Mouse (Mus musculus): ENCODE data around the gene Ctf1.

DNA sequence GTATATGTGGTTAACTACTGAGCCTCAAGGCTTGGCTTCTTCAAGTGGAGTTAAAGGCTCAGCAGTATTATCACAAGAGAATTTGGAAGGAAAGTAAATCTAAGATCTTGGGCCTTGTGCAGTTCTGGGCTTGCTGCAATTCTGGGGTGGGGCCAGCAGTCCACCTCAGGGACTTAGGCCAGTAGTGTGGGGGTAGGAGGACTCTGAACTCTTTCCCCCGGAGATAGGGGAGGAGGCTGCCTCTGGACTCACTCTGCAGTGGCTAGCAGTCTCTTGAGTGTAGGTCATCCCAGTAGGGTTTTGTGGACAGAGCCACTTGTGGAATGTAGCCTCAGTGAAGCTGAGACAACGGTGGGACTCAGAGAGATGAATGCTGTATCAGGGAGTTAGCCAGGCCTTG, 53.2 kb downstream of the Ctf1 start:
- TF ChIP-seq BHLHE40 (IDR thresholded peaks at IDR 0.05; ENCODE audit: borderline replicate concordance, low read depth, low read length): no peak
- no peak for TF ChIP-seq ZMIZ1 (IDR thresholded peaks at IDR 0.05; ENCODE audit: low read depth, low read length)
- TF ChIP-seq POLR2AphosphoS2 (IDR thresholded peaks at IDR 0.05; ENCODE audit: low read length): no peak
- TF ChIP-seq CTCF (IDR thresholded peaks at IDR 0.05 in 2 of 3, conservative IDR thresholded peaks at IDR 0.05 in 1 of 3; ENCODE audit: control insufficient read depth in 1 of 3, insufficient read depth in 1 of 3, low read depth in 2 of 3, low read length in 3 of 3, poor library complexity in 1 of 3, severe bottlenecking in 1 of 3): no peak
- no peak for TF ChIP-seq POLR2A (IDR thresholded peaks at IDR 0.05; ENCODE audit: control insufficient read depth in 1 of 2, insufficient read depth in 1 of 2, low read depth in 1 of 2, low read length in 2 of 2, poor library complexity in 1 of 2)
- no peak for TF ChIP-seq GATA1 (IDR thresholded peaks at IDR 0.05; ENCODE audit: low read depth, low read length)
- no peak for TF ChIP-seq CHD1 (IDR thresholded peaks at IDR 0.05; ENCODE audit: low read depth, low read length)
- TF ChIP-seq JUND (IDR thresholded peaks at IDR 0.05; ENCODE audit: low read depth, low read length): no peak
- no peak for TF ChIP-seq USF2 (IDR thresholded peaks at IDR 0.05; ENCODE audit: borderline replicate concordance in 1 of 2, insufficient read depth in 1 of 2, low read depth in 1 of 2, low read length in 2 of 2)
- TF ChIP-seq RCOR1 (IDR thresholded peaks at IDR 0.05; ENCODE audit: low read depth, low read length): no peak
- no peak for TF ChIP-seq NRF1 (IDR thresholded peaks at IDR 0.05; ENCODE audit: insufficient read depth, low read depth, low read length, poor library complexity, severe bottlenecking)
- no peak for TF ChIP-seq ETS1 (IDR thresholded peaks at IDR 0.05; ENCODE audit: low read depth, low read length)
- TF ChIP-seq ZKSCAN1 (IDR thresholded peaks at IDR 0.05; ENCODE audit: low read depth, low read length): no peak
- no peak for TF ChIP-seq MAFK (IDR thresholded peaks at IDR 0.05; ENCODE audit: borderline replicate concordance, low read depth, low read length)

Measured in MEL (cell line).